Mouse (Mus musculus): ENCODE data around the gene Rhou. TPM values are rescaled to one million over a fixed set of nuclear protein-coding genes. Genes with fewer than 3 reads are reported as not detected.
"Not testable (repeated sequence)": the region's sequence is repeated elsewhere in the genome, so short reads cannot be mapped to it uniquely, and the experiment has no call there.

The Rhou gene
- polyA plus RNA-seq (2017; shearing (Covaris generic)), result not detected

GRCm38 (mm10) chr8:123653308-123653993 is at the start of gene Rhou:
Gene Rhou (plus strand): TSS chr8:123653929.
- no peak for ATAC-seq

GRCm38 (mm10) chr8:123612652-123613051 is 41.1 kb upstream of the Rhou start:
- ATAC-seq, result not testable (repeated sequence)

GRCm38 (mm10) chr8:123623523-123623922 is 30.2 kb upstream of the Rhou start:
- ATAC-seq, result not testable (repeated sequence)

GRCm38 (mm10) chr8:123624274-123624673 is 29.5 kb upstream of the Rhou start:
- no peak for ATAC-seq

GRCm38 (mm10) chr8:123624702-123625101 is 29.0 kb upstream of the Rhou start:
- no peak for ATAC-seq

- no peak for ATAC-seq
Observed at GRCm38 (mm10) chr8:123625717-123626116, 28.0 kb upstream of the Rhou start.

GRCm38 (mm10) chr8:123627410-123628147 is 26.1 kb upstream of the Rhou start:
- ATAC-seq, result no peak

- no peak for ATAC-seq
Observed at GRCm38 (mm10) chr8:123628253-123628967, 25.3 kb upstream of the Rhou start.

GRCm38 (mm10) chr8:123628968-123629755 is 24.6 kb upstream of the Rhou start:
- ATAC-seq, result no peak

GRCm38 (mm10) chr8:123630058-123630457 is 23.7 kb upstream of the Rhou start:
- ATAC-seq, result no peak

GRCm38 (mm10) chr8:123630841-123631251 is 22.9 kb upstream of the Rhou start:
- ATAC-seq, result no peak

GRCm38 (mm10) chr8:123631746-123632145 is 22.0 kb upstream of the Rhou start:
- not testable (repeated sequence) for ATAC-seq

GRCm38 (mm10) chr8:123632257-123632656 is 21.5 kb upstream of the Rhou start:
- ATAC-seq, result no peak

- ATAC-seq, result no peak
Observed at GRCm38 (mm10) chr8:123633801-123634200, 19.9 kb upstream of the Rhou start.

GRCm38 (mm10) chr8:123634395-123635131 is 19.2 kb upstream of the Rhou start:
- ATAC-seq, result no peak

GRCm38 (mm10) chr8:123635671-123636070 is 18.1 kb upstream of the Rhou start:
- no peak for ATAC-seq

- ATAC-seq, result no peak
Observed at GRCm38 (mm10) chr8:123643330-123644051, 10.2 kb upstream of the Rhou start.

- ATAC-seq, result no peak
Observed at GRCm38 (mm10) chr8:123645229-123645628, 8.5 kb upstream of the Rhou start.

- ATAC-seq, result no peak
Observed at GRCm38 (mm10) chr8:123648245-123649170, 5.2 kb upstream of the Rhou start.

- no peak for ATAC-seq
Observed at GRCm38 (mm10) chr8:123649483-123649882, 4.2 kb upstream of the Rhou start.
